ENCODE assay signal across 19 mouse cellular contexts in the genomic region with DNA sequence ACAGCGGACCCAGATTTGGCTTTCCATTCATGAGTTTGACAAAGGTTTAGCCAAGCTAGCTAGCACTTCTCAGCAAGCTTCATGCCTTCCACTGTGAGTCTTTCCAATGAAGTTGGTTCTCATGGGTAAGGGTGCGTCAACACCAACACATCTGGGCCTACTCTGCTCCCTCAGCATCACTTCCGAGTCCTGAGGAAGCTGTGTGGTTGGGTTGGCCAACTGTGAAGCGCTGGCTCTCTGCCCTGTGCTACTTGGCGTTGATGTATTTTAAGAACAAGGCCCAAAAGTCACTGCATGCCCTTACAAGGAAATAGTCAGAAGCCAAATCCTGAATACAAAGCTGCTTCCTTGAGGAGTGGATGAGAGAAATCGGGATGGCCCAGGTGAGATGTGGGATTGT. TPM values are rescaled to one million over a fixed set of nuclear protein-coding genes. Genes with fewer than 3 reads are reported as not detected.
A peak's percentile ranks its signal among the peaks of the same experiment; 100 is the strongest.
DNase-seq lines count a peak whose midpoint lies in the region; ATAC-seq lines count a peak whose summit lies in the region.
"Had no signal": no experiment of that assay in that cellular context is flagged by ENCODE, and none has a peak within 500 bp of the region (broad histone marks: within the 10 kb centered on the region; RNA-seq: fewer than 3 reads in every experiment).

No protein-coding gene starts in this region.

- no peaks in the 10 kb centered on the region for H3K27me3 ChIP-seq in heart, embryonic 10.5 days (ENCODE audit: insufficient read depth, poor library complexity, severe bottlenecking)
- H3K27me3 ChIP-seq: forebrain, embryonic 12.5 days; heart, embryonic 13.5 days had no signal

- DNase-seq in heart, adult 11 months, result peak; percentile 94
- DNase-seq in heart, embryonic 10.5 days (ENCODE audit: low spot score), result no peak
- peak; percentile 18 for DNase-seq in 3T3-L1 (ENCODE audit: low read depth, low spot score)
- DNase-seq in NIH3T3 (ENCODE audit: low read depth), result peak; percentile 57
- no peak for DNase-seq in thymus, postnatal 14 days
- DNase-seq in left cerebral cortex, adult 8-10 months (ENCODE audit: low spot score in 2 of 2), result no peak
- DNase-seq in embryo, embryonic 9.5 days (ENCODE audit: extremely low spot score), result no peak
- DNase-seq: cerebellum, adult 11-12 months; lung, adult 18-20 months; thymus, adult 2 months had no signal

- WGBS in heart, embryonic 10.5 days, result 88% methylated on average over 6 of the region's 6 CpGs

- ATAC-seq in hematopoietic stem cell, adult 5-6 weeks (replicated peaks in 1 of 2; ENCODE audit: insufficient read depth in 1 of 2, low FRiP score in 2 of 2, low TSS enrichment in 1 of 2, low read depth in 1 of 2, poor library complexity in 2 of 2, severe bottlenecking in 2 of 2), result peak; percentile 71 to 76
- ATAC-seq: intestine, embryonic 16.5 days; midbrain, embryonic 16.5 days had no signal

- H3K36me3 ChIP-seq in heart, embryonic 10.5 days, result no peaks in the 10 kb centered on the region
- H3K36me3 ChIP-seq: forebrain, embryonic 12.5 days; heart, embryonic 13.5 days had no signal

- H3K4me1 ChIP-seq in heart, embryonic 10.5 days, result peaks cover 24% of the 10 kb centered on the region
- H3K4me1 ChIP-seq: forebrain, embryonic 12.5 days had no signal

- no peaks in the 10 kb centered on the region for H3K9me3 ChIP-seq in heart, embryonic 10.5 days
- H3K9me3 ChIP-seq: forebrain, embryonic 12.5 days; heart, embryonic 13.5 days had no signal

- H3K27ac ChIP-seq in heart, embryonic 10.5 days, result no peak overlapping the region
- H3K27ac ChIP-seq: forebrain, embryonic 12.5 days; hindbrain, embryonic 14.5 days; macrophage had no signal

- no peak overlapping the region for H3K4me3 ChIP-seq in heart, embryonic 10.5 days
- H3K4me3 ChIP-seq: forebrain, embryonic 12.5 days; heart, embryonic 13.5 days had no signal

RNA-seq across cellular contexts. Expression of gene Gcm1, which starts 59.4 kb away (rescaled TPM):
- polyA plus RNA-seq in heart, embryonic 10.5 days (2016; fragmentation: Nextera tagmentation; extraction: Ambion mirVana), result 0.09 TPM in 1 of 2 replicates, not detected in the other
- not detected in 2 replicates for total RNA-seq in hematopoietic stem cell, adult 5-6 weeks (2017)
- total RNA-seq in left cerebral cortex, adult 8-10 months (2022), result not detected
- total RNA-seq: left cerebral cortex, postnatal 14 days had no signal
- polyA plus RNA-seq: forebrain, embryonic 12.5 days; heart, embryonic 13.5 days; hindbrain, embryonic 14.5 days; intestine, embryonic 16.5 days; macrophage; midbrain, embryonic 16.5 days; neural tube, embryonic 11.5 days had no signal

Comparison
In these comparisons a context has a peak if more than half of its experiments do, and no peak if none do; other contexts are left out.
1. DNase-seq: peak in heart, adult 11 months (single experiment), 3T3-L1 (single experiment) and NIH3T3 (single experiment); none in heart, embryonic 10.5 days (single experiment), thymus, postnatal 14 days (single experiment), left cerebral cortex, adult 8-10 months (0 of 2) and embryo, embryonic 9.5 days (single experiment).